Mouse (Mus musculus) liver, postnatal 0 days (tissue): Measurements from ENCODE around the gene Gm44965. TPM values are rescaled to one million over a fixed set of nuclear protein-coding genes. Genes with fewer than 3 reads are reported as not detected.

Experiments used
- ATAC-seq: fragments of 200-750 bp; cut with Nextera tagmentation; 2 replicates; pipeline ENCODE4 v1.8.0; 2017; ENCODE audit warnings: mild to moderate bottlenecking, moderate library complexity
- DNase-seq: peaks from one replicate; pipeline ENCODE4 v3.0.0-alpha.2; 2016
- H3K27ac ChIP-seq: fragments of 300-500 bp; sonication (generic); 2 replicates; pipeline ENCODE4 v1.5.1; 2014; ENCODE audit warnings: antibody characterized with exemption, moderate library complexity, mild to moderate bottlenecking, low read depth
- H3K27me3 ChIP-seq: fragments of 300-500 bp; sonication (generic); 2 replicates; pipeline ENCODE4 v1.6.1; 2014; ENCODE audit warnings: low read length, control low read depth, mixed read lengths; ENCODE audit not compliant: insufficient read depth
- H3K36me3 ChIP-seq: fragments of 300-500 bp; sonication (generic); replicated peaks from 2 replicates; pipeline ENCODE4 v1.6.1; 2014; ENCODE audit warnings: mild to moderate bottlenecking, control low read depth, low read length, moderate library complexity, mixed read lengths; ENCODE audit not compliant: insufficient read depth
- H3K4me1 ChIP-seq: fragments of 300-500 bp; sonication (generic); 2 replicates; pipeline ENCODE4 v1.6.1; 2014; ENCODE audit warnings: antibody characterized with exemption, mild to moderate bottlenecking, control low read depth; ENCODE audit not compliant: insufficient read depth
- H3K4me2 ChIP-seq: fragments of 300-500 bp; sonication (generic); 2 replicates; pipeline ENCODE4 v1.6.1; 2014; ENCODE audit warnings: low read depth, mild to moderate bottlenecking, low read length, moderate library complexity, mixed read lengths
- H3K4me3 ChIP-seq: fragments of 300-500 bp; sonication (generic); 2 replicates; pipeline ENCODE4 v1.5.1; 2014; ENCODE audit warnings: low read depth, low read length
- H3K9ac ChIP-seq: fragments of 300-500 bp; sonication (generic); replicated peaks from 2 replicates; pipeline ENCODE4 v1.6.1; 2014; ENCODE audit warnings: mild to moderate bottlenecking, moderate library complexity
- H3K9me3 ChIP-seq: fragments of 300-500 bp; sonication (generic); 2 replicates; pipeline ENCODE4 v1.6.1; 2016; ENCODE audit warnings: mild to moderate bottlenecking, control low read depth, low read length, mixed read lengths
- CTCF ChIP-seq: sonication (generic); IDR thresholded peaks from 2 replicates; pipeline ENCODE4 v1.5.1; 2016; ENCODE audit warnings: antibody characterized with exemption, low read depth
- EP300 ChIP-seq: IDR thresholded peaks from 2 replicates; pipeline ENCODE4 v1.6.1; 2016; ENCODE audit warnings: antibody characterized with exemption, low read depth, mild to moderate bottlenecking
- WGBS: fragments of 180-500 bp; shearing (Covaris S2); extraction: QIAGEN DNeasy Blood & Tissue Kit; methylation state at CpG from one replicate; pipeline ENCODE4 v1.1.7; 2014; ENCODE audit not compliant: insufficient replicate concordance; 5-methylcytosine and 5-hydroxymethylcytosine counted together
- polyA plus RNA-seq: library from polyadenylated mRNA; unstranded; fragments of >200 nt; fragmentation: Nextera tagmentation; extraction: Ambion mirVana; gene quantifications from 2 replicates; pipeline ENCODE4 v1.2.1, GENCODE M21; 2015

Gm44965 gene
- polyA plus RNA-seq, 1 experiment from 2014 or later: not detected

GRCm38 (mm10) chr6:48636515-48636914 is 42.8 kb downstream of the Gm44965 start:
- H3K4me3 ChIP-seq: no peak overlapping the region
- H3K36me3 ChIP-seq: no peaks in the 10 kb centered on the region
- no peak for ATAC-seq
- TF ChIP-seq CTCF (no peak), EP300 (no peak)
- H3K9me3 ChIP-seq: no peaks in the 10 kb centered on the region
- no peaks in the 10 kb centered on the region for H3K27me3 ChIP-seq
- no peak overlapping the region for H3K9ac ChIP-seq
- H3K27ac ChIP-seq: no peak overlapping the region
- peak; percentile 6 for DNase-seq
- H3K4me1 ChIP-seq: no peaks in the 10 kb centered on the region
- 76% methylated on average over 6 of the region's 6 CpGs for WGBS
- no peak overlapping the region for H3K4me2 ChIP-seq

DNA sequence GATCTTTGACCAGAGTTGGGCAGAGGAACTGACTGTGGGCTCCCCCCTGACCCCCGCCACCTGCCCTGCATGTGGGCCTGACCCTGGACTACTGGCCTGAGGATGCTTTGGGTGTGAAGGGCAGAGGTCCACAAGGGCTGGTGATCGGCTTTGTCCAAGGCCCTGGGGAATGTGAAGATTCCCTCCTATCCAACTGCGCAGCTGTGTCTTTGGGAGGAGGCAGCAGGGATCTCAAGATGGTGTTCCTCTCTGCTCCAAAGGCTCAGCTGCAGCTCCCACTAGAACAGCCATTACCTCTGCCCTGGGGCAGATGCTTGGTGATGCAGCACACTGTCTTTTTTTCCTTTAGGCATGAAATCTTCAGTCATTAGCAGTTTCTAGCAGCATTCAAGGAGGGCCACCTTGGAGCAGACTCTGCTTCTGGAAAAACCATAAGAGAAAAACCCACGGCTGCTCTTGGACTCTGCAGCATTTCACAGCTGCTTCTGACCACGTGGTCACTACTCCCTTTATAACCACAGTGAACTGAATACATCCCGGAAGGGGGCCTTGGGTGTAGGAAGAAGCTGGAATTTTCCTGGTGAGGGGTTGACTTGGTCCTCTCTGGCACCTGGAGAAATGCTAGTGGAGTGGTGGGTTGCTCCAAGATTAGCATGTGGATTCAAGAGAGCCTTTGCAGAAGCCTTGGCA is 44.2 kb downstream of the Gm44965 start:
- TF ChIP-seq CTCF: no peak
- TF ChIP-seq EP300: no peak
- Histone ChIP-seq H3K9me3 (no peaks in the 10 kb centered on the region), H3K27me3 (no peaks in the 10 kb centered on the region), H3K4me3 (no peak overlapping the region), H3K36me3 (no peaks in the 10 kb centered on the region), H3K4me2 (no peak overlapping the region), H3K27ac (no peak overlapping the region), H3K4me1 (no peaks in the 10 kb centered on the region), H3K9ac (no peak overlapping the region)
- 65% methylated on average over 6 of the region's 6 CpGs for WGBS
- DNase-seq (peak; percentile 9), ATAC-seq (no peak)

- no peak overlapping the region for H3K4me3 ChIP-seq
- 58% methylated on average over 2 of the region's 2 CpGs for WGBS
- H3K27ac ChIP-seq: no peak overlapping the region
- no peak overlapping the region for H3K9ac ChIP-seq
- H3K27me3 ChIP-seq: no peaks in the 10 kb centered on the region
- no peaks in the 10 kb centered on the region for H3K4me1 ChIP-seq
- no peak overlapping the region for H3K4me2 ChIP-seq
- no peak for DNase-seq
- no peaks in the 10 kb centered on the region for H3K9me3 ChIP-seq
- H3K36me3 ChIP-seq: no peaks in the 10 kb centered on the region
- TF ChIP-seq EP300 (no peak), CTCF (no peak)
- ATAC-seq: no peak
Observed at GRCm38 (mm10) chr6:48638553-48638952, 44.8 kb downstream of the Gm44965 start.

DNA sequence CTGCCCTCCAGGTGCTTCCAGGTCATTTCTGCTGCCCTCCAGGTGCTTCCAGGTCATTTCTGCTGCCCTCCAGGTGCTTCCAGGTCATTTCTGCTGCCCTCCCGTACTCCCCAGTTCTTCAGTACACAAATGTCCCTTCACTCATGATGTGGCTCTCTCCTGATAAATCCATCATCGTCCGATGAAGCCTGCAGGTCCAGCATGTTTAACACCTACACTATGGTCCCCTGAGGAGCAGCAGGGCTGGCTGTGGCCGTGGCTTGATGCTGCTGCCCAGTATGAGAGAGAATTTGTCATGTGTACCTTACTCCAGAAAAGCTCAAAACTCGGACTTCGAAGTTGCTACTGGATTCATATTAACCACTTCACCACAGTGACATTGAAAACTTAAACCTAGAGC is 47.6 kb downstream of the Gm44965 start:
- no peak for TF ChIP-seq CTCF
- no peak for TF ChIP-seq EP300
- Histone ChIP-seq H3K9ac (no peak overlapping the region), H3K4me3 (no peak overlapping the region), H3K27me3 (no peaks in the 10 kb centered on the region), H3K27ac (no peak overlapping the region), H3K4me1 (peaks cover 4% of the 10 kb centered on the region), H3K4me2 (no peak overlapping the region), H3K9me3 (no peaks in the 10 kb centered on the region), H3K36me3 (no peaks in the 10 kb centered on the region)
- 64% methylated on average over 6 of the region's 6 CpGs for WGBS
- DNase-seq (peak; percentile 6), ATAC-seq (no peak)

DNA sequence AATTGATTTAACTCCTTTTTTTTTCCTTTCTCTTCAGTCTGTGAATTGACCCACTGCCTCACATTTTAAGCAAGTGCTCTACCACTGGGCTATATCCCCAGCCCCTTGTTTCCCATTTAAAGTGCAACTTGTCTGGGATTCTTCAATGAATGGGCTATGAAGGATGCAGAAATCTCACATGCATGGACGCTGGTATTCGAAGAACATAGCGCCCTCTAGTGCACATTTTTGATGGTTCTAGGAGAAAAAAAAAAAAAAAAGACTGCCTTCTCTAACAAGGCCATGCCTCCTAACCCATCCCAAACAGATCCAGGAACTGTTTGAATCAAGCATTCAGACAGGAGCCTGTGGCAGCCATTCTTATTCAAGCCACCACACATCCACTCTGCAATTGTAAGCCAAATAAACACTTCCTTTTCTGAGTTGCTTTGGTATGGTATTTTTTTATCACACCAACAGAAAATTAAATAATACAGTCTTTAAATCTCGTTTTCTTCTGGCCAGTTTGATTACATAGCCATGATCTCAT is 49.1 kb downstream of the Gm44965 start:
- WGBS: 14% methylated on average over 4 of the region's 4 CpGs
- Histone ChIP-seq H3K9ac (no peak overlapping the region), H3K4me3 (no peak overlapping the region), H3K9me3 (no peaks in the 10 kb centered on the region), H3K27me3 (no peaks in the 10 kb centered on the region), H3K27ac (no peak overlapping the region), H3K4me1 (peaks cover 4% of the 10 kb centered on the region), H3K4me2 (no peak overlapping the region), H3K36me3 (no peaks in the 10 kb centered on the region)
- TF ChIP-seq EP300: no peak
- TF ChIP-seq CTCF: peak; percentile 67
- ATAC-seq: peak; percentile 25; the same call in 1 of the 2 replicates
- peak; percentile 24 for DNase-seq

DNA sequence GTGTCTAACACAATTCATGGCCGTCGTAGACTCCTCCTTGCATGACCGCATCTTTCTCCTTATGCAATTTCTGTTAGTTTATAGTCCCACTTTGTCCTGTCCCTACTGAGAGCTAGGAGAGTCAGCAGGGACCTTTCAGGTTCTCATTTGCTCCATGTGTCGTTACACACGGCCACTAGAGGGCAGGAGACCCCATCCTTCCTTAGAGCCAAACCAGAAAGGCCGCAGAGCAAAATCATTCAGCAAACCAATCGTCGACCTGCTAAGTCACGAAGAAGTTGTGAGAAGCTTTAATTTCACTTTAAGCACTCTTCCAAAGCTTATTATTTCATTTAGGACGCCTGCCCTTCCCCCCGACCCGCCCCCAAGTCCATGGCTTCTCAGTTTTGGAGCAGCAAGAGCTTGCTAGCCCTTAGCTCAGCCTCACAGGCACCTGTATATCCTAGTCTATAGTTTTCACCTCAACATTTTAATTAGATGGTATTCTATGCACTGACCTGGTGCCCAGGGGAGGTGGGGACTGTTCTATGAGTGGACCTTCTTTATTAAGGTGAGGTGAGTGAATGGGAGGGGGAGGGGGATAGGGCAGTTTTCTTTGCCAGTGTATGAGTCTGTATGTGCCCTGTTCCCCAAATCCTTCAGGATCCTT is 52.0 kb downstream of the Gm44965 start:
- no peaks in the 10 kb centered on the region for H3K36me3 ChIP-seq
- peaks cover 4% of the 10 kb centered on the region for H3K4me1 ChIP-seq
- no peaks in the 10 kb centered on the region for H3K27me3 ChIP-seq
- H3K4me3 ChIP-seq: no peak overlapping the region
- no peaks in the 10 kb centered on the region for H3K9me3 ChIP-seq
- WGBS: 4% methylated on average over 12 of the region's 12 CpGs
- H3K27ac ChIP-seq: no peak overlapping the region
- TF ChIP-seq CTCF (peak; percentile 89), EP300 (no peak)
- 0 out of 2 replicates have a peak overlapping the region, but pooled peaks have one; percentile 32 for H3K4me2 ChIP-seq
- peak; percentile 45; the same call in 1 of the 2 replicates for ATAC-seq
- no peak overlapping the region for H3K9ac ChIP-seq
- peak; percentile 78 for DNase-seq
